Mouse (Mus musculus): ENCODE measurements around the gene Sdk2. TPM values are rescaled to one million over a fixed set of nuclear protein-coding genes. Genes with fewer than 3 reads are reported as not detected.

Sdk2 gene
- polyA plus RNA-seq, 1 experiment from 2014 or later, result 4.3 TPM

DNA sequence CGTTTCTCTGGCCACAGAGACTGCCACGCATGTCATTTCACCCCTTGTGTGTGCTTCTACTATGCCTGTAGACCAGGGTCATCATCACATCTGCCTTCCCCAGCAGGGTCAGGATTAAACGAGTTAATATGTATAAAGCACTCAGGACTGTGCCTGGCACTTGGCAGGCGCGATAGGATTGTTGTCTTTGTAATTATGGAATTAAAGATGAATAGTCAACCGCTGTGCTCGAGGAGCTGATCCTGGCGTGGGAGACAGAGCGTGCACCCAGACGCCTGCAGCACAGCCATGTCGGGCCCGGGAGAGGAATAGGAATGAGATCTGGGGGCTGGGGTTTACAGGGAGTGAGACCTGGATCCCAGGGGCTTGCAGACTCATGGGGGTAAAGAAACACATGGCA lies 61.0 kb downstream of the Sdk2 start:
- Histone ChIP-seq H3K27me3 (ENCODE audit: insufficient read depth, poor library complexity, severe bottlenecking) (no peaks in the 10 kb centered on the region), H3K36me3 (no peaks in the 10 kb centered on the region), H3K9me3 (no peaks in the 10 kb centered on the region), H3K4me3 (no peak overlapping the region), H3K4me1 (replicated peaks) (peaks cover 30% of the 10 kb centered on the region), H3K27ac (peak overlapping the region; percentile 9; the same call in 1 of the 2 replicates)
- no peak for DNase-seq (ENCODE audit: low spot score)
- WGBS, result 45% methylated on average over 12 of the region's 12 CpGs

DNA sequence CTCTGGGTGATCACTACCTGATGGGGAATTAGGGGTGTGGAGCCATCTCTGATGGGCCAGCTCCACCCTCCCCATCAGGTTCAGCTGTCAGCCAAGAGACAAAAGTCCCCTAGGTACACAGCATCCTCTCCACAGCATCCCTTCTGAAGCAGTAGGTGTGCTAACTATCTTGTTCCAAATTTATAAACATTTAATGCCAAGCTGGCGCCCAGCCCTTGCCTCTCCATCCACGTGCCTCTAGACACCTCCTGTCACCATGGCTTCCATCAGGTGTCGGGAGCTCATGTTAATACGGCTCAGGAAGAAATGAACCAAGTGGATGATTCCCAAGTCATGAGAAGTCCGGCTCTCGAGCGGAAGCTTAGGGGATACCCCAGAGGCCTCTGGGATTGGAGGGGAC lies 62.2 kb downstream of the Sdk2 start:
- 97% methylated on average over 7 of the region's 7 CpGs for WGBS
- DNase-seq (ENCODE audit: low spot score), result no peak

DNA sequence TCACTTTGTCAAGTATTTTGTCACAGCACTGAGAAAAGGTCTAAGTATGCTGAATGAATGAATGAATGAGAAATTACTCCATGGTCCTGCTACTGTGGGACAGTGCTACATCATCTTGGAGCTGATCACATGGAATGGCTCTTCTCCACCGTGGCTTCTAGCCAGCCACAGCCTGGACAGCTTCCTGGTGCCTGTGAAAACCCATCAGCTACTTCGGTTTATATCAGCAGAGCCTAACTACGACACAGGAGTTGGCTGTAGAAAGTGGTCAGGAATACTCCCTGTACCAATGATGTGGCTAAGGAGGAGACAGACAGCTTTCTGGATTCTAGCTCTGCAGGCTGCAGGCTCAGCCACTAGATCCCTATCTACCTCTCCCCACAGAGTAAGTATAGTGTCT lies 63.7 kb downstream of the Sdk2 start:
- peaks cover 25% of the 10 kb centered on the region for H3K4me1 ChIP-seq (replicated peaks)
- H3K4me3 ChIP-seq, result no peak overlapping the region
- 91% methylated on average over 3 of the region's 3 CpGs for WGBS
- H3K9me3 ChIP-seq, result no peaks in the 10 kb centered on the region
- H3K27me3 ChIP-seq (ENCODE audit: insufficient read depth, poor library complexity, severe bottlenecking), result no peaks in the 10 kb centered on the region
- H3K27ac ChIP-seq, result no peak overlapping the region
- no peak for DNase-seq (ENCODE audit: low spot score)
- 0 out of 2 replicates have a peak, but pooled peaks cover 3% of the 10 kb centered on the region for H3K36me3 ChIP-seq

More for the DNA sequence above, 62.2 kb downstream of the Sdk2 start:
- Histone ChIP-seq H3K4me3 (no peak overlapping the region), H3K36me3 (0 out of 2 replicates have a peak, but pooled peaks cover under 1% of the 10 kb centered on the region), H3K4me1 (replicated peaks) (peaks cover 25% of the 10 kb centered on the region), H3K27ac (no peak overlapping the region), H3K9me3 (no peaks in the 10 kb centered on the region), H3K27me3 (ENCODE audit: insufficient read depth, poor library complexity, severe bottlenecking) (no peaks in the 10 kb centered on the region)

DNA sequence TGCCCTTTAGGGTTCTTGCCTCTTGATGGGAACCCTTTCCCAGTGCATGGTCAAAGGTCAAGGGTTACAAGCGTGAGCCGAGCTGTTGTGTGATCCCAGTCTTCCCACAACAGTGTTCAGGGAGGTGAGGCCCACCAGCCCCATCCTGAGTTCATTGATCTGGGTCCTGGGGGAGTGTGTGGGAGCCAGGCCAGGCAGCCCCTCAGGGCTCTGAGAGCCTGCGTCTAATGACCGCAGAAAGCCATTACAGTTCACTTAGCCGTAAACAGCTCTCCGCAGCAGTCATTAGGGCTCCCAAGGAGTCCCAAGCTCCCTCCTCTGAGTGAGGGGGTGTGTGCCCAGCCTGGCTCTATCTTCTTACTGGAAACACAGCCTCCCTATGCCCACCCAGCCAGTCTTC lies 66.8 kb downstream of the Sdk2 start:
- no peaks in the 10 kb centered on the region for H3K9me3 ChIP-seq
- peaks cover 5% of the 10 kb centered on the region; the same call in 1 of the 2 replicates for H3K4me1 ChIP-seq (replicated peaks)
- peak overlapping the region; percentile 14; the same call in 1 of the 2 replicates for H3K27ac ChIP-seq
- H3K4me3 ChIP-seq, result no peak overlapping the region
- H3K36me3 ChIP-seq, result 0 out of 2 replicates have a peak, but pooled peaks cover 3% of the 10 kb centered on the region
- no peak for DNase-seq (ENCODE audit: low spot score)
- WGBS, result 72% methylated on average over 6 of the region's 6 CpGs
- no peaks in the 10 kb centered on the region for H3K27me3 ChIP-seq (ENCODE audit: insufficient read depth, poor library complexity, severe bottlenecking)

DNA sequence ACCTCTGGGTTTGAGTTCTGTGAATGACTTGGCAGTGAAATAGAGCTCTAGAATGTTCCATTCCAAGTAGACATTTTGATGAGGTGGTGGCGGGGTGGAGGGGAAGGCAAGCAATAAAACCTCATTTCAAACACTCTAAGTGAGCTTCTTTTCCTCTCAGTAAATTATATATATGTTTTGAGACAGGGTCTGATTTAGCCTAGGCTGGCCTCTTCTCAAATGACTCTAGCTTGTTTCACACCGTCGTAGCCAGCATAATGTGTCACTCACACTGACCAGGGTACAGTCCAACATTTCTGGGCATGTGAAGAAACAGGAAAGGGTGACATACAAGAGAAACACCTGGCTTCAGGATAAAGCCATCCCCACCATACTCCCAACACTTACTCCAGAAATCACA lies 68.1 kb downstream of the Sdk2 start:
- Histone ChIP-seq H3K4me3 (no peak overlapping the region), H3K4me1 (replicated peaks) (peaks cover 9% of the 10 kb centered on the region), H3K36me3 (0 out of 2 replicates have a peak, but pooled peaks cover 3% of the 10 kb centered on the region), H3K9me3 (no peaks in the 10 kb centered on the region), H3K27me3 (ENCODE audit: insufficient read depth, poor library complexity, severe bottlenecking) (no peaks in the 10 kb centered on the region), H3K27ac (no peak overlapping the region)
- WGBS, result 97% methylated on average over 3 of the region's 3 CpGs
- DNase-seq (ENCODE audit: low spot score), result no peak

DNA sequence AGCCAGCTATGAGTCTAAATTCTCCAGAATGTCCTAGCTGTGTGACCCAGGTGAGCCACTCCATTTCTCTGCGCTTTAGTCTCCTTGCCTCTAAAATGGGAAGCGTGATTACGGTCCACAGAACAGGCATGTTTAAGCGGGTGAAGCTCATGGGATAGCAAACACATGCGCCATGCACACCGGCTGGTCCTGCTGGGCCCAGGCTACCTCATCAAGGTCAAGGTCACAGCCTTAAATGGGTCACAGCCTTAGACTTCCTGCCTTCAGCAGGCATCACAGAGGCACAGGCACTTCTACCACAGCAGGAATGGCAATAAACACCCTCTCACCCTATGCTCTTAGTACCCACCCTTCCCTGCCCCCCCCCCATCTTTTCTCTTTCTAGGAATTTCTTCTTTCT lies 72.9 kb downstream of the Sdk2 start:
- H3K27me3 ChIP-seq (ENCODE audit: insufficient read depth, poor library complexity, severe bottlenecking), result no peaks in the 10 kb centered on the region; the same call in 1 of the 2 replicates
- 91% methylated on average over 6 of the region's 6 CpGs for WGBS
- DNase-seq (ENCODE audit: low spot score), result no peak
- no peak overlapping the region for H3K27ac ChIP-seq
- H3K4me1 ChIP-seq (replicated peaks), result peaks cover 42% of the 10 kb centered on the region
- H3K36me3 ChIP-seq, result no peaks in the 10 kb centered on the region
- H3K9me3 ChIP-seq, result no peaks in the 10 kb centered on the region
- no peak overlapping the region for H3K4me3 ChIP-seq

DNA sequence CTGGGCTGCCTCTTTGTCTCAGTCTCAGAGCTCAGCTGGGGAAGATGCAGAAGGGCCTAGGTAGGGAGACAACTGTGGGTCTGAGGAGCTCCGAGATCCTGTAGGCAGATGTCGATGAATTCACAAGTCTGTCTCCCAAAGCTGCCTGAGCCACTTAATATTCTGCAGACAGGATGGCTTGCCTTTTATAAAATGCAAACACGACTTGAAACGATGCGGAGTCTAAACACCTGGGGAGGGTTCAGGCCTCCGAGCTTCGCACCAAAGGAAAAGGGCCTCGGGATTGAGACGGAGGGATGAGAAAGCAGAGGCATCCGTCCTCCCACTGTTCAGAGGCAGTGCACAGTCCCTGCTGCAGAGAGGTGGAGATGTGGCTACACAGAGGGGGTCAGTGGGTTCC lies 74.0 kb downstream of the Sdk2 start:
- H3K27ac ChIP-seq, result peak overlapping the region; percentile 72; the same call in 1 of the 2 replicates
- peaks cover 50% of the 10 kb centered on the region for H3K4me1 ChIP-seq (replicated peaks)
- no peak overlapping the region for H3K4me3 ChIP-seq
- H3K27me3 ChIP-seq (ENCODE audit: insufficient read depth, poor library complexity, severe bottlenecking), result no peaks in the 10 kb centered on the region; the same call in 1 of the 2 replicates
- WGBS, result 71% methylated on average over 10 of the region's 10 CpGs
- H3K36me3 ChIP-seq, result no peaks in the 10 kb centered on the region
- H3K9me3 ChIP-seq, result no peaks in the 10 kb centered on the region
- DNase-seq (ENCODE audit: low spot score), result no peak

DNA sequence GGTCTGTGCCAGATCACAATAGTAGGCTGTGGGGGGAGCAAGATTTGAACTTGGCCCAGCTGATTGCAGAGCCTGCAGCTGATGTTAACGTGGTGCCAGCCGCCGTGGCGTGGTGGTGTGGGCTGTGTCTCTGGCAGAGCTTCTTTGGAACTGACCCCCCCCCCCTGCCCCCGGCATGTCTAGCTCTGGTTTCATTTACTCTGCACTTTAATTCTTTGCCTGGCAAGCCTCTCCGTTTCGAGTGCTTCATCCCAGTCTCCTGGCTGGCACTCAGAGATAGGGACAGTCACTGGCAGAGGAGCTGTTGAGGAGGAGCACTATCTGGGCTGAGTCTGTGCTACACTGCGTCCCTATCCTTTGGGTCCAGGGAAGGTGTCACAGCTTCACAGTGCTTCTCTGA lies 75.0 kb downstream of the Sdk2 start:
- WGBS, result 85% methylated on average over 8 of the region's 8 CpGs
- H3K4me1 ChIP-seq (replicated peaks), result peaks cover 59% of the 10 kb centered on the region
- no peaks in the 10 kb centered on the region for H3K36me3 ChIP-seq
- no peaks in the 10 kb centered on the region for H3K9me3 ChIP-seq
- no peaks in the 10 kb centered on the region; the same call in 1 of the 2 replicates for H3K27me3 ChIP-seq (ENCODE audit: insufficient read depth, poor library complexity, severe bottlenecking)
- no peak overlapping the region for H3K4me3 ChIP-seq
- DNase-seq (ENCODE audit: low spot score), result no peak
- H3K27ac ChIP-seq, result peak overlapping the region; percentile 17; the same call in 1 of the 2 replicates

DNA sequence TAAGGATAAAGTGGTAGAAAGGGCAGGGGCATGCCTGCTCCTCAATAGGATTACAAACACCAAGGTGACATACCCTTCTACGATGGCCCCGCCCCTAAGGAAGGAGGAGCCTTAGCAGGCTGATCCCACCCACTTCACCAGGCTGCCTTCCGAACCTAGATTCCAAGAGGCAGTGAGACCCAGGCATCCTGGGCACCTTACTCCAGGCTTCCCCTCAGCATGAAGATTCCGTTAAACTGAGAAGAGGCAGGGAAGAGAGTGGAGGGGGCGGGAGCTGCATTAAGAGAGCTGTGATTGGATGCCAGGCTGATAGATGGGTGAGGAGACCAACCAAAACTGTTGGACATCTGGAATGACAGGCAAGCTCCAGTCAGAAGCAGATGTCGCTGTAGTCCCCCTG lies 76.4 kb downstream of the Sdk2 start:
- 0% methylated on average over 6 of the region's 6 CpGs for WGBS
- Histone ChIP-seq H3K4me1 (replicated peaks) (peaks cover 73% of the 10 kb centered on the region), H3K36me3 (no peaks in the 10 kb centered on the region), H3K27ac (peak overlapping the region; percentile 82), H3K27me3 (ENCODE audit: insufficient read depth, poor library complexity, severe bottlenecking) (no peaks in the 10 kb centered on the region; the same call in 1 of the 2 replicates), H3K4me3 (peak overlapping the region; percentile 39), H3K9me3 (no peaks in the 10 kb centered on the region)
- DNase-seq (ENCODE audit: low spot score), result peak; percentile 74

DNA sequence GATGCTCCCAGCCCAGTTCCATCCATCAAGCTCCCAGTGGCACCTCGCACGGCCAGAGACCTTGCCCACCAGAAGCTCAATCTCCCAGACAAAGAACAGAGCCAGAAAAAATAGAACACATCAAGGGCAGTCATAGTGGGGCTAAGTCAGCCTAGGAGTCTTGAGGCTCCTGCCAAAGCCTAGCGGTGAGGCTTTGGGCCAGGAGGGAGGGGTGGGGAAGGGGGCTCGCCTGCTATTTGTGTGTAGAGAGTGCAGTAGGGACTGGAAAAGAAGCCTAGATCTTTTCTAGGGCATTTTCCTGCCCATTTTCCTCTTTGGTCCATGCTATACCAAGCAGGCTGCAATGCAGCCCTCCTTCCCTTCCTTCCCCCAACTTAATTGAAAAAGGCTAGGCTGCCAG lies 76.8 kb downstream of the Sdk2 start:
- peaks cover 77% of the 10 kb centered on the region for H3K4me1 ChIP-seq (replicated peaks)

DNA sequence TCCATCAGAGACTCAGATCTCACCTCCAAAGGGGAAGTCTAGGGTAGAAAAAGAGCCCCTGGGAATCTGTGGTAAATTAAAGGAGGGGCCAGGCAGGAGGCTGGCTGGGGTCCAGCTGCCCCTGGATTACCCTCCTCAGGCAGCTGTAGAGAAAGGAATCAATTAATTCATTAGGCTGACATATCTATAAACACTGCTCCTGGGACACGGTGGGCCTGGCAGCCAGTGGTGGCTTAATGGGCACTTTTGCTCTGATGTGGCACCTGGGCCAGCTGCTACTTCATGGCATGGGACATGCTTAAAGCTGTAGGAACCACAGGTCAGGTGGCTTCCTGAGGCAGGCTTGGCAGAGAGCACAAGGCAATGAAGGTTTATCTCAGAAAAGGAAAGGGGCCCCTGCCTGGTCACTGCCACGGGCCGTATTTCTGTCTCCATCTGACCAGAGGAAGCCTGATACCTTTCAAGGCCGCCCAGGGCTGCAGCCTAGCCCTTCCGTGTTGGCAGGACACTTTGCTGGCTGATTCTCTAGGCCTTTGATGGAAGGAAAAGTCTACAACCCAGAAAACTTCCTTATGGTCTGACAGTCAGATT lies 80.9 kb downstream of the Sdk2 start:
- WGBS, result 72% methylated on average over 5 of the region's 5 CpGs

More for the DNA sequence above, 76.8 kb downstream of the Sdk2 start:
- DNase-seq (ENCODE audit: low spot score), result no peak
- peak overlapping the region; percentile 39 for H3K4me3 ChIP-seq
- no peaks in the 10 kb centered on the region for H3K9me3 ChIP-seq
- H3K27me3 ChIP-seq (ENCODE audit: insufficient read depth, poor library complexity, severe bottlenecking), result no peaks in the 10 kb centered on the region; the same call in 1 of the 2 replicates
- 42% methylated on average over 4 of the region's 4 CpGs for WGBS
- H3K36me3 ChIP-seq, result no peaks in the 10 kb centered on the region
- H3K27ac ChIP-seq, result peak overlapping the region; percentile 82

DNA sequence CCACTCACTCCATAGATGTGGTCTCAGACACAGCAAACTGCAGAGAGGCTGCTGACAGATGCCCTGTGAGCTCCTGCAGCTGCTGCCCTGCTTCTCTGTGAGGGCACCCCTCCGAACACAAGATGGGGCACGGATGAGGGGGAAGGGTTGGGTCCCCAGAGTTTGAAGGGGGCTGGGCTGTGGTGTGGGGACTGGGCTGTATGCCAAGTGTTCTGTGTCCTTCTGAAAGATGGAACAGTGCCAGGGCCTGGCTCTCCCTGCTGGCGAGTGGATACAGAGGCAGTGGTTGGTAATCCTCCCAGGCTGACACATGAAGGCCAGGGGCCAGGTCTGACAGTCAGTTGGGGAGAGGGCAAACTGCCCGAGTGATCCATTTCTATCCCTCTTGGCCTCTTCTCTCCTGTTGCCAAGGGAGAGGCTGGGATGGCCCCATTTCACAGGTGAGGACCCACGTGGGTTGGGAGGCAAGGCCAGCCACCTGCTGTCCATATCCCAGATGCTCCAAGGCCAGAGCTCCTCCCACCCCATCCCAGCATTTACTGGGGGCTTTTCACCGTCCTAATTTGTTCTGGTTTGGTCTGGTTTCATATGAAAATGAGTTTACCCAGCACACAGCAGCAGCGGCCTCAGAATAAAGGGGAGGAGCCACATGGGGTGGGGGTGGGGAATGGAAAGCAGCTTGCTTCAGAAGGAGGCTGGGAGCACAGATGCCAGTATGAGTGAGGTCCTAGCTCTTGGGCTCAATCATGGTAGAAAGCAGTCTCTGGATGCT lies 84.9 kb downstream of the Sdk2 start:
- peaks cover 60% of the 10 kb centered on the region for H3K4me1 ChIP-seq (replicated peaks)
- H3K36me3 ChIP-seq, result no peaks in the 10 kb centered on the region
- H3K4me3 ChIP-seq, result no peak overlapping the region
- H3K27ac ChIP-seq, result peak overlapping the region; percentile 81
- H3K9me3 ChIP-seq, result no peaks in the 10 kb centered on the region
- no peaks in the 10 kb centered on the region for H3K27me3 ChIP-seq (ENCODE audit: insufficient read depth, poor library complexity, severe bottlenecking)
- WGBS, result 39% methylated on average over 7 of the region's 7 CpGs
- DNase-seq (ENCODE audit: low spot score), result peak; percentile 67

More for the DNA sequence above, 80.9 kb downstream of the Sdk2 start:
- Histone ChIP-seq H3K27ac (peak overlapping the region; percentile 71), H3K9me3 (no peaks in the 10 kb centered on the region), H3K4me1 (replicated peaks) (peaks cover 79% of the 10 kb centered on the region), H3K4me3 (no peak overlapping the region), H3K36me3 (no peaks in the 10 kb centered on the region), H3K27me3 (ENCODE audit: insufficient read depth, poor library complexity, severe bottlenecking) (no peaks in the 10 kb centered on the region; the same call in 1 of the 2 replicates)
- DNase-seq (ENCODE audit: low spot score), result no peak

DNA sequence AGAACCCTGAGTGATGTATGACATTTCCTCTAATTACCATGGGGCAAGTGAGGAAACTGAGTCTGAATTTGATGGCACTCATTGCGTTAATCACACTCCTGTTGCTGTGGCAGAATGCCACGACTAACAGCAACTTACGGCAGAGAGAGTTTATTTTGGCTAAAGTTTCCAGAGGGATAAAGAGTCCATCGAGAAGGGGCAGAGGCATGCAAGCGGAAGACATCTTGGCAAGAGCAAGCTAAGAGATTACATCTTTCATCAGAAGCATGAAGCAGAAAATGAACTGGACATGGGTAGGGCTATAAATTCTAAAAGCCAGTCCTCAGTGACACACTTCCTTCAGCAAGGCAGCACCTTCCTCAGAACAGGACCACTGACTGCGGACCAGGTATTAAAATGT lies 85.8 kb downstream of the Sdk2 start:
- Histone ChIP-seq H3K4me1 (replicated peaks) (peaks cover 58% of the 10 kb centered on the region), H3K9me3 (no peaks in the 10 kb centered on the region), H3K4me3 (no peak overlapping the region), H3K27me3 (ENCODE audit: insufficient read depth, poor library complexity, severe bottlenecking) (no peaks in the 10 kb centered on the region), H3K27ac (peak overlapping the region; percentile 81), H3K36me3 (no peaks in the 10 kb centered on the region)
- DNase-seq (ENCODE audit: low spot score), result no peak
- WGBS, result 89% methylated on average over 6 of the region's 6 CpGs
